Mouse (Mus musculus): Measurements from ENCODE around the gene Dusp12.

The Dusp12 gene

GRCm38 (mm10) chr1:170884978-170885561 lies at the start of gene Dusp12, which contains the start of gene Gm26620:
TSS of gene Dusp12 (minus strand) at chr1:170885540.
TSS of gene Gm26620 (plus strand) at chr1:170885065.
- DNase-seq (ENCODE audit: low read depth, low spot score) = peak; percentile 77

DNA sequence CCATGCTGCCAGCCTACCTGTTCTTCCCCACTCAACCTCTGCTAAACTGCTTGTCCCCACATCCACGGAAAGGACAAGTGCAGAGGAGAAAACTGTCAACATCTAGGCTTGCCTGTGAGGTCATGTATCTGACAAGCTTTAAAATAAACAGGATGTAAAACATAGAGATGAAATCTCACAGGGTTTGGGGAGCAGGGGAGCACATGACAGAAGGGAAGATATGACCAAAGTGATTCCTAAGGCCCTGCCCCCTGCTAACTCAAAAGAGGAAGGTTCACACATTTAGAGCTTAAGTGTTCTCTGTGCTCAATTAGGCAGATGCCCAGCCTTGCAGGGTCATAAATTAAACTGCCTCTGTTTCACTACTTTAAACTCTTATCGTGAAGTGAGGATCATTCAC lies 49.0 kb upstream of the Dusp12 start:
- no peak for DNase-seq (ENCODE audit: low read depth, low spot score)

DNA sequence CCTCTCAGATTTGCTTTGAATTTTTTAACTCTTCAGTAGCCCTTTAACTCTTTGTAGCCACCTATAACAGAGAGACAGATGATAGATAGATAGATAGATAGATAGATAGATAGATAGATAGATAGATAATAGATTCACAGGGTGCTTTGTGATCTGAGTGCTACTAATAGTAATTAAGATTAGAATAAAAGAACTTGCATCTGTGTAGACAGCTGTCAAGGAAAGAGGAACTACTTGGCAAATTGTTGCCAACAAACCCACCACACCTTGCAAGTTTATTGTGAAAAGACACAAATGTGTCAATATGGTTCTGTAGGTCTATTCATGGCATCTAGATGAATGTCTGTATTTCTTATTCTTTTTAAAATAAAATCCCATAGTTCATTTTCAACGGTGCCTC lies 48.6 kb upstream of the Dusp12 start:
- no peak for DNase-seq (ENCODE audit: low read depth, low spot score)

- DNase-seq (ENCODE audit: low read depth, low spot score) = no peak
Observed at GRCm38 (mm10) chr1:170933386-170933920, 48.1 kb upstream of the Dusp12 start.

DNA sequence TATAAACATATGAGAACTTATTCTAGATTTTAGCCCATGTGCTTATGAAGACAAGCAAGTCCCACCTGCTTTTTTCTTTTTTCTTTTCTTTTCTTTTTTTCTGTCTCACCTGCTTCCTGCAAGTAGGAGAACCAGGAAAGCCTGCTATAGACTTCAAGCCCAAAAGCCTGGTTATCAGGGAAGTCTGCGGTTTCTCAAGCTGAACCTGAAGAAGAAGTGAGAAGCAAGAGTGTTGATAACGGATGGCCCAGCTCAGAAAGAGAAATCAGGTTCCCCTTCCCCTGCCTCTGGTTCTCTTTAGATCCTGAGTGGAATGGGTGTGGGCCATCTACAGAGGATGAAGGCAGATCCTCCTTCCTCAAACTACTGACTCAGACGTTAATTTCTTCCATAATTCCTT lies 46.7 kb upstream of the Dusp12 start:
- no peak for DNase-seq (ENCODE audit: low read depth, low spot score)

GRCm38 (mm10) chr1:170929245-170929644 lies 43.9 kb upstream of the Dusp12 start:
- no peak for DNase-seq (ENCODE audit: low read depth, low spot score)

GRCm38 (mm10) chr1:170928467-170928866 lies 43.1 kb upstream of the Dusp12 start:
- no peak for DNase-seq (ENCODE audit: low read depth, low spot score)

GRCm38 (mm10) chr1:170927378-170927777 lies 42.0 kb upstream of the Dusp12 start, which contains the start of gene Fcrla:
TSS of gene Fcrla (minus strand) at chr1:170927583.
- DNase-seq (ENCODE audit: low read depth, low spot score) = no peak

GRCm38 (mm10) chr1:170926941-170927340 lies 41.6 kb upstream of the Dusp12 start:
- DNase-seq (ENCODE audit: low read depth, low spot score) = no peak

DNA sequence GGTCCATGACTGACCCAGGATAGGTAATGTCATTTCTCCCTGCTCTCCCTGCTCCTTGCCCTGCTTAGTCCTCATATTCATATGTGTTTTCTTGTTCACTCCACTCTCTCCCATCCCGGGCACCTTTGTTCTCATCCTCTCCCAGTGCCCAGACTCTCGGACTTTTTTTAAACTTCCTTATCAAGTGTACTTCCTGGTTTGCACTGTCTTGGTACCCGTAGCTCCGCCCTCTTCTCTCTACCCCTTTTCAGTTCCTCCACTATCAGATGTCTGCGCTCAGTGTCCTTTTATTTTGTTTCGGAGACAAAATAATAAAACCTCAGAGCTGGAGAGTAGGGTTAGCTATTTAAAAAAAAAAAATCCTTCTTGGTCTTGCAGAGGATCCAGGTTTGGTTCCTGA lies 39.1 kb upstream of the Dusp12 start:
- DNase-seq (ENCODE audit: low read depth, low spot score) = no peak

GRCm38 (mm10) chr1:170919308-170919707 lies 34.0 kb upstream of the Dusp12 start:
- DNase-seq (ENCODE audit: low read depth, low spot score) = no peak

GRCm38 (mm10) chr1:170915657-170916056 lies 30.3 kb upstream of the Dusp12 start:
- no peak for DNase-seq (ENCODE audit: low read depth, low spot score)

DNA sequence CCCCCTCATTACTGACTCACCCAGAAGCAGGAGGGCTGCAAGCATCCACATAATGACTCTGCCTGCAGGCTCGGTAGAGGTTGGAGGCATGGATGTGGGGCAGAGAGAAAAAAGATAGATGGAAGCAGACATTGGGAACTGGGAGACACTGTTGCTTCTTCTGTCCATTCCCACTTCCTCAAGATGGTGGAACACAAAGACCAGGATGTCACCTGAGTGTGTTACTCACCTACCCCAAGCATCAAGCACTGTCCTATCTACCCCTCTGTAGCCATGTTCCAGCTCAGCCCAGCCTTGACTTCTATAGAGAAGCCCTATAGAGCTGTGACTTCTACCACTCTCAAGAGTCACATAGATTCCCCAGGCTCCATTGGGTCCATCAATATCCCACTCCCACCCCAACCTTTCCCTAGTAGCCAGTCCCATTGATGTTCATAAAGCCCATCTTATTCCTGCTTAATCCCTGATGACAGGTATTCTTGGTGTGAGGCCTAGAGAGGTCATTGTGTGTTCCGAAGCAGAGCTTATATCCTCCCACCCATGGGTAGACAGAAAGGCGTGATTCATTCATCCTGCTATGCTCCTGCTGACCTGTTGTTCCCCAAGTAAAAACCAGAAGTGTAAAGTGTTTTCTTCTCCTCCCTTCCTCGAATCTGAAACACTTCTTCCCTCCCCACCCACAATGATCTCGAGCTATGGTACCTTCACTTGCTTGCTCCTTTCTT lies 27.7 kb upstream of the Dusp12 start, which contains the start of gene Fcrlb:
Fcrlb (minus strand) TSS at position 51 of the 725 bp plus-strand sequence.
- DNase-seq (ENCODE audit: low read depth, low spot score) = no peak

DNA sequence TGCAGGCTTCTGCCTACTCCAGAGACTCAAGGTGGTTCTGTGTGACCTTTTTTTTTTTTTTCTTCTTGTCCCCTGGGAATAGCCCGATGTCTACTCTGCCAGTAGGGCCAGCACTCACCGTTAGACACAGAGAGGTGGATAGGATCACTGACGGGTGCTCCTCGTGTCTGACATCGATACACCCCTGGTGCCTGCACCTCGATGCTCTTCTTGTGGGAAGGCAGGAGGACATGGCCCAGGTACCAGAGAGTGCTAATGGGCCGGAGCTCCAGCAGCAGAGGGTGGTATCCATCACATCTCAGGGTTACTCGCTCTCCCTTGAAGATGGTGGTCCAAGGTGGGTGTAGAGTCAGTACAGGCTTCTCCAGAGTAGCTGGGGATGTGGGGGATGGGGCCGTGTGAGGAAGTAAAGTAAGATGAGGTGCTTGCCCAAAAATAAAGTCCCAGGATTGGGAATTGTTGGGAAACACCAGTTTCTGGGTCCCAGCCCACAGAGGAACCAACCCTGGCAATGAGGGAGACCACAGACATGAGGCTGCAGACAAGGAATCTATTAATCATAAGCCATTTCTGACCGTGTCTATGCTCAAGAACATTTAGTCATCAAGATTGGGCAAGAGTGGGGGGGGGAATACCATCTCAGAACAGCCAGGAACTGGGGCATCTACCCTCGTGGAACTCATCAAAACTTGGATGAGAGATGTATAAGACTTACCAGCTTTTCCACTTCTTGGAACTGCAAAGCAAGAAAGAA lies 26.7 kb upstream of the Dusp12 start:
- no peak for DNase-seq (ENCODE audit: low read depth, low spot score)

DNA sequence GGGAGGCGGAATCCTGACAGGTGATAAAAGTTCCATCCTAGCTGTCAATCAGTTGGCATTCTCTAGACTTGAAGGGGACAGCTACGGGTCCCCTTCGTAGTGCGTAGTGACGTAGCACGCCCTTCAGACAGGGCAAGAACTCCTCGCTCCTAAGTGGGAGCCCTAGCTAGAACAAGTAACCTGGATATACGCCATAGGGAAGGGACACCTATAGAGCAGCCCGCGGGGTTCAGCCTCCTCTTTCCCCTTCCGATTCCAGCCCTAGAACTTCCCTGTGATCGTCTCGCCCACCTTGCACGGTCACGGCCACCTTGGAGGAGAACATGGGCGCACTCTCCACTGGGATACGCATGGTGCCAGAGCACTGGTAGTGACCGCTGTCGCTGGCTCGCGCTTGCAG lies 23.0 kb upstream of the Dusp12 start:
- DNase-seq (ENCODE audit: low read depth, low spot score) = no peak

DNA sequence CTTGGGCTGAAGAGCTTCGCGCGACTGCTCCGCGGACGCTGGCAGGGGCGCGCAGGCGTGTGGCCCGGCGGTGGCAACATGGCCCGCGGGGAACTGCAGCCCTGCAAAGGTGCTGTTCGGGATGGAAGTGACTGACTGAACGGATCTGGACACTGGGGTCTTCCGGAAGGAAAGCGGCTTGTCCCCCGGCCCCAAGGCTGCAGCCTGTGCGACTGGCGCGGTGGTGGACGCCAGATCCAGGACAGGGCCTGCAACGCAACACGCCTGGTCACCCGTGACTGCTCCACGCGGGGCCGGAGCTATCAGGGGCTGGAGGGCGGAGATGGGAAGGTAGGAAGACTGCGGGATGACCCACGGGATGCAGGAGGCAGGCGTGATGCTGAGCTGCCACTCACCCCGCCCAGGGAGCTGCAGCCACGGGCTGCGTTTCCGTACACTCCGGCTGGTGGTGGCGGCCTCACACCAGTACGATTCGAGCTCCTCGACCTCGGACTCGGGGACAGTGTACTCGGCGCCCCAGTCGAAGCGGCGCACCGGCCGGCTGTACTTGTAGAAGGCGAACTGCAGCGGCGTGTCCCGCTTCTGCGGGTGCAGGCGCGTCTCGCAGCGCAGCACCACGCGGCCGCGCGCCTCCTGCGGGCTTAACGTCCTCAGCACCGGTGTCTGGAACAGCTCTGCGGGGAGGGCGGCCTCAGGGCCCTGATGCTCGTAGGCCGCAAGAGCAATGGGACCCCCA lies 22.3 kb upstream of the Dusp12 start:
- no peak for DNase-seq (ENCODE audit: low read depth, low spot score)

DNA sequence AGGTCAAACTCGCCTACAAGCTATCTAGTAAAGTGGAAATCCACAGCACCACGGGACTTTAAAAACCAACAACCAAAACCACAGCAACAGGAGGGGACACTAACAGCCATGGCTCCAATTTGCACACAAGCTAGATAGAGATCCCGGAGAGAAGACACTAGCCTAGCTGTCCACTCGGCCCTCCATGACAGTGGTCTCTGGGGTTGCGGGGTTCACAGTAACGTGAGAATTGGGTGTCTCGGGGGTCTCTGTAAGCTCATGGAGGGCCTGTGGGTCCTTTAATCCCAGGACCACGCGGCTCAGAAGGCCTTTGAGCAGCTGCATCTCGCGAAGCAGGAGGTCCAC lies 21.7 kb upstream of the Dusp12 start:
- no peak for DNase-seq (ENCODE audit: low read depth, low spot score)

DNA sequence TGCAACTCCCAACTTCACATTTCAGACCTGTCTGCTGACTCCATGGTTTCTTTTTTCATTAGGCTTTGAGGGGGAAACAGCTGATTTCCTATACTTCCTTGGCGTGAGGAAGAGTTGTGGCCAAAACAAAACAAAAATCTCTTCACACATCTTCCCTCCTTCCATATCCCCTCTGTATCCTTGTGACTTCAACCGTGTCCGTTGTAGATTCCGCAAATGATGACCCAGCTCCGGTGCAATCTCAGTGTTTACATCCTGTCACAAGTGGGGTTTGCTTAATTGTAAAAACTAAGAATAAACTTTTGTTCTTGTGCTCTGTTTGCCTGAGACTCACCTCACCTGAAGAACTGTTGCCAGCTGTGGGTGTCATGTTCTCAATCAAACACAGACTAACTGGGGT lies 18.1 kb upstream of the Dusp12 start:
- DNase-seq (ENCODE audit: low read depth, low spot score) = no peak

GRCm38 (mm10) chr1:170901536-170902238 lies 16.3 kb upstream of the Dusp12 start:
- DNase-seq (ENCODE audit: low read depth, low spot score) = peak; percentile 80

DNA sequence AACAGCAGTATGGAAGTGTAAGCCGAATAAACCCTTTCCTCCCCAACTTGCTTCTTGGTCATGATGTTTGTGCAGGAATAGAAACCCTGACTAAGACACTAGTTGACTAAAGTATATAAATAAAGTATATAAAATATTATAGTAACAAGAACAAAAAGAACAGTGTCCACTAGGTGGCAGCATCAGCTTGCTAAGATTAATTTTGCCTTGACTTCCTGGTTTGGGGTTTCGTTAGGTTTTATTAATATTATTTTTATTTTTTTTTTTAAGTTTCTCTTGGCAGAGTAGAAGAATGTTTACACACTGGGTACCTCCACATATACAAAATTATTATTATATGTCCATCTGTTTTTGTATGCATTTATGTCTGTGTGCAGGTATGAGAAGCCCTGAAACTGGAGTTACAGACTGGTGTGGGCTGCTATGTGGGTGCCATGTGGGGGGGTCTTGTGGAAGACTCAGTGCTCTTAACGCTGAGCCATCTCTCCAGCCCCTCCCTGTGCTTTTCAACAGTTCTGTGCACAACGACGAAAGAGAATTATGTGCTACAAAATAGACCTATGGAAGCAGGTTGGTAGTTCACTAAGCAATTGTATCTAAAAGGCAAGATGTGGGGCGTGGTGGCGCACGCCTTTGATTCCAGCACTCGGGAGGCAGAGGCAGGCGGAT lies 15.6 kb upstream of the Dusp12 start:
- peak; percentile 42 for DNase-seq (ENCODE audit: low read depth, low spot score)

Measured in embryo, embryonic 11.5 days (tissue).